8 mouse cellular contexts compared by ENCODE assay signal in the genomic region with DNA sequence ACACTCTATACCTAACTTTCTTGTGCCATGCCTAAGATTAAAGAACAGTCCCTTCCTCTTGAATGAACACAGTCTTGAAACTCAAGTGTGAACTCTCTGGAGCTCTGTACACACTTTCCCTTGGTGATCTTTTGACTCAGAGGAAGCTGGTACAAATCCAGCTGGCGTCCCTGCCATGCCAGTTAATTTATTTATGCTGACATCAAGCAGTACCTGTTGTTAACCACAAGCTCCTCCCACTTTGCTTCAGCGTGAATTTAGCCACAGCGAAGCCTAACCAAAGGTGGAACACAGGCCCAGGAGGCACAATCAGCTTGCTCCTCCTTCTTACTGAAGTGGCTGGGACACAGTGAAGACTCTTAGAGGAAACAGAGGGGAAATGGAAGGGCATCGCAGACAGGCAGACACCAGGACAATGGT. TPM values are rescaled to one million over a fixed set of nuclear protein-coding genes. Genes with fewer than 3 reads are reported as not detected.
DNase-seq lines count a peak whose midpoint lies in the region; ATAC-seq and TF ChIP-seq lines count a peak whose summit lies in the region.

No protein-coding gene starts in this region.

- no peak overlapping the region for H3K27ac ChIP-seq in heart, embryonic 16.5 days (ENCODE audit: low read length)
- H3K27ac ChIP-seq in heart, adult 2 months: no peak overlapping the region
- H3K27ac ChIP-seq in embryonic facial prominence, embryonic 11.5 days (replicated peaks; ENCODE audit: low read depth, low read length): no peak overlapping the region
- H3K27ac ChIP-seq in intestine, embryonic 14.5 days (ENCODE audit: low read depth): no peak overlapping the region
- no peak overlapping the region for H3K27ac ChIP-seq in liver, postnatal 0 days (ENCODE audit: low read depth)
- no peak overlapping the region for H3K27ac ChIP-seq in neural tube, embryonic 13.5 days (replicated peaks)

- H3K36me3 ChIP-seq in heart, embryonic 16.5 days (ENCODE audit: control insufficient read depth, insufficient read depth): no peaks in the 10 kb centered on the region
- no peaks in the 10 kb centered on the region for H3K36me3 ChIP-seq in heart, adult 2 months (ENCODE audit: control insufficient read depth, insufficient read depth, low read length)
- H3K36me3 ChIP-seq in embryonic facial prominence, embryonic 11.5 days (replicated peaks; ENCODE audit: control insufficient read depth, insufficient read depth, low read depth, low read length): no peaks in the 10 kb centered on the region
- H3K36me3 ChIP-seq in intestine, embryonic 14.5 days (ENCODE audit: control insufficient read depth, insufficient read depth, low read length): no peaks in the 10 kb centered on the region
- H3K36me3 ChIP-seq in liver, postnatal 0 days (replicated peaks; ENCODE audit: insufficient read depth, low read length): no peaks in the 10 kb centered on the region
- H3K36me3 ChIP-seq in neural tube, embryonic 13.5 days: no peaks in the 10 kb centered on the region

- ATAC-seq in heart, embryonic 16.5 days (replicated peaks; ENCODE audit: extremely low read depth, insufficient read depth, low FRiP score): peak; percentile 23; the same call in 1 of the 2 replicates
- ATAC-seq in embryonic facial prominence, embryonic 11.5 days (replicated peaks; ENCODE audit: insufficient number of reproducible peaks, low FRiP score, low TSS enrichment, low read depth): 0 out of 2 replicates have a peak, but pooled peaks have one; percentile 50
- ATAC-seq in intestine, embryonic 14.5 days (replicated peaks; ENCODE audit: low FRiP score, low TSS enrichment, low read depth): no peak
- ATAC-seq in liver, postnatal 0 days: no peak
- peak; percentile 56; the same call in 1 of the 2 replicates for ATAC-seq in neural tube, embryonic 13.5 days (ENCODE audit: low read depth)

- DNase-seq in heart, adult 2 months: no peak
- DNase-seq in embryonic facial prominence, embryonic 11.5 days (ENCODE audit: low spot score): no peak
- no peak for DNase-seq in intestine, embryonic 14.5 days (ENCODE audit: low spot score)
- DNase-seq in liver, postnatal 0 days: no peak
- DNase-seq in cerebellum, postnatal 36 days: no peak
- no peak for DNase-seq in left cerebral cortex, postnatal 10 days (ENCODE audit: extremely low spot score in 1 of 2, low spot score in 2 of 2)

- intact Hi-C loops in heart, adult 2 months (cut with DNase I): no loop called here
- intact Hi-C loops in left cerebral cortex, postnatal 10 days (cut with DNase I): no loop called here

- H3K9me3 ChIP-seq in heart, embryonic 16.5 days (replicated peaks; ENCODE audit: control insufficient read depth, low read length): no peaks in the 10 kb centered on the region
- no peaks in the 10 kb centered on the region for H3K9me3 ChIP-seq in embryonic facial prominence, embryonic 11.5 days (replicated peaks; ENCODE audit: control insufficient read depth, low read length)
- H3K9me3 ChIP-seq in intestine, embryonic 14.5 days (ENCODE audit: control insufficient read depth, low read length): no peaks in the 10 kb centered on the region
- H3K9me3 ChIP-seq in liver, postnatal 0 days (ENCODE audit: low read length): no peaks in the 10 kb centered on the region
- no peaks in the 10 kb centered on the region for H3K9me3 ChIP-seq in neural tube, embryonic 13.5 days

- no peak for TF ChIP-seq POLR2A in heart, adult 2 months (IDR thresholded peaks at IDR 0.05; ENCODE audit: insufficient read depth, low read depth, low read length)

- H3K9ac ChIP-seq in heart, embryonic 16.5 days (ENCODE audit: low read length): 0 out of 2 replicates have a peak overlapping the region, but pooled peaks have one; percentile 26
- H3K9ac ChIP-seq in heart, adult 2 months (ENCODE audit: low read depth, low read length): no peak overlapping the region
- no peak overlapping the region for H3K9ac ChIP-seq in embryonic facial prominence, embryonic 11.5 days (replicated peaks; ENCODE audit: low read length)
- no peak overlapping the region for H3K9ac ChIP-seq in intestine, embryonic 14.5 days (ENCODE audit: low read length)
- no peak overlapping the region for H3K9ac ChIP-seq in liver, postnatal 0 days (replicated peaks)
- 0 out of 2 replicates have a peak overlapping the region, but pooled peaks have one; percentile 26 for H3K9ac ChIP-seq in neural tube, embryonic 13.5 days

- no peak for TF ChIP-seq CTCF in heart, adult 2 months (IDR thresholded peaks at IDR 0.05)
- TF ChIP-seq CTCF in liver, postnatal 0 days (IDR thresholded peaks at IDR 0.05; ENCODE audit: low read depth): no peak

- H3K4me2 ChIP-seq in heart, embryonic 16.5 days (ENCODE audit: low read depth, low read length): peak overlapping the region; percentile 47
- no peak overlapping the region for H3K4me2 ChIP-seq in embryonic facial prominence, embryonic 11.5 days (ENCODE audit: low read depth, low read length)
- peak overlapping the region; percentile 18 for H3K4me2 ChIP-seq in intestine, embryonic 14.5 days (ENCODE audit: low read length)
- peak overlapping the region; percentile 49 for H3K4me2 ChIP-seq in liver, postnatal 0 days (ENCODE audit: low read depth, low read length)
- peak overlapping the region; percentile 33 for H3K4me2 ChIP-seq in neural tube, embryonic 13.5 days

- H3K27me3 ChIP-seq in heart, embryonic 16.5 days (ENCODE audit: control insufficient read depth, insufficient read depth, low read length): no peaks in the 10 kb centered on the region
- H3K27me3 ChIP-seq in heart, adult 2 months (ENCODE audit: control insufficient read depth, insufficient read depth, low read length): no peaks in the 10 kb centered on the region
- H3K27me3 ChIP-seq in embryonic facial prominence, embryonic 11.5 days (ENCODE audit: control insufficient read depth, insufficient read depth, low read length): no peaks in the 10 kb centered on the region
- no peaks in the 10 kb centered on the region for H3K27me3 ChIP-seq in intestine, embryonic 14.5 days (replicated peaks; ENCODE audit: control insufficient read depth, insufficient read depth, low read length)
- 0 out of 2 replicates have a peak, but pooled peaks cover 3% of the 10 kb centered on the region for H3K27me3 ChIP-seq in liver, postnatal 0 days (ENCODE audit: insufficient read depth, low read length)
- H3K27me3 ChIP-seq in neural tube, embryonic 13.5 days: no peaks in the 10 kb centered on the region

- no peaks in the 10 kb centered on the region for H3K79me2 ChIP-seq in heart, adult 2 months (replicated peaks; ENCODE audit: control insufficient read depth, insufficient read depth, low read length)

- H3K4me3 ChIP-seq in heart, embryonic 16.5 days (ENCODE audit: low read length): peak overlapping the region; percentile 1
- no peak overlapping the region for H3K4me3 ChIP-seq in heart, adult 2 months
- no peak overlapping the region for H3K4me3 ChIP-seq in embryonic facial prominence, embryonic 11.5 days (ENCODE audit: low read depth, low read length)
- no peak overlapping the region for H3K4me3 ChIP-seq in intestine, embryonic 14.5 days (ENCODE audit: low read depth, low read length)
- H3K4me3 ChIP-seq in liver, postnatal 0 days (ENCODE audit: low read depth, low read length): no peak overlapping the region
- H3K4me3 ChIP-seq in neural tube, embryonic 13.5 days: no peak overlapping the region

- TF ChIP-seq EP300 in heart, adult 2 months (IDR thresholded peaks at IDR 0.05; ENCODE audit: insufficient read depth, low read depth, low read length): no peak
- TF ChIP-seq EP300 in liver, postnatal 0 days (IDR thresholded peaks at IDR 0.05; ENCODE audit: low read depth): no peak

- H3K4me1 ChIP-seq in heart, embryonic 16.5 days (ENCODE audit: control insufficient read depth, insufficient read depth, low read length): no peaks in the 10 kb centered on the region
- H3K4me1 ChIP-seq in heart, adult 2 months (ENCODE audit: control insufficient read depth, insufficient read depth, low read length): no peaks in the 10 kb centered on the region
- H3K4me1 ChIP-seq in embryonic facial prominence, embryonic 11.5 days (ENCODE audit: control insufficient read depth, insufficient read depth, low read length): no peaks in the 10 kb centered on the region
- peaks cover 6% of the 10 kb centered on the region; the same call in 1 of the 2 replicates for H3K4me1 ChIP-seq in intestine, embryonic 14.5 days (replicated peaks; ENCODE audit: control insufficient read depth, insufficient read depth, low read length)
- peaks cover 3% of the 10 kb centered on the region; the same call in 1 of the 2 replicates for H3K4me1 ChIP-seq in liver, postnatal 0 days (ENCODE audit: insufficient read depth)
- H3K4me1 ChIP-seq in neural tube, embryonic 13.5 days (replicated peaks): peaks cover 9% of the 10 kb centered on the region; the same call in 1 of the 2 replicates

- 14% methylated on average over 4 of the region's 4 CpGs for whole genome bisulfite sequencing in heart, embryonic 16.5 days
- 22% methylated on average over 4 of the region's 4 CpGs for WGBS in heart, adult 2 months
- 10% methylated on average over 4 of the region's 4 CpGs for WGBS in embryonic facial prominence, embryonic 11.5 days
- 19% methylated on average over 4 of the region's 4 CpGs for WGBS in intestine, embryonic 14.5 days
- 12% methylated on average over 4 of the region's 4 CpGs for WGBS in liver, postnatal 0 days (ENCODE audit: insufficient replicate concordance)
- 11% methylated on average over 4 of the region's 4 CpGs for WGBS in neural tube, embryonic 13.5 days

RNA-seq across cellular contexts. Expression of a gene that starts 20.7 kb away (rescaled TPM):
- not detected in 2 replicates for polyA plus RNA-seq in heart, embryonic 16.5 days (2015; fragmentation: Nextera tagmentation; extraction: Ambion mirVana)
- total RNA-seq in heart, adult 2 months (2021): not detected
- polyA plus RNA-seq in heart, adult 2 months (2012; rRNA removed): not detected in 2 replicates
- polyA plus RNA-seq in embryonic facial prominence, embryonic 11.5 days (2014; fragmentation: Nextera tagmentation; extraction: Ambion mirVana): 0.17 TPM in 1 of 2 replicates, not detected in the other
- 0.12 TPM in 1 of 2 replicates, not detected in the other for polyA plus RNA-seq in intestine, embryonic 14.5 days (2014; fragmentation: Nextera tagmentation; extraction: Ambion mirVana)
- 0.06 TPM in 1 of 2 replicates, not detected in the other for polyA plus RNA-seq in liver, postnatal 0 days (2015; fragmentation: Nextera tagmentation; extraction: Ambion mirVana)
- 0.45 TPM in 2 replicates for polyA plus RNA-seq in neural tube, embryonic 13.5 days (2015; fragmentation: Nextera tagmentation; extraction: Ambion mirVana)
- not detected for total RNA-seq in left cerebral cortex, postnatal 10 days (2021)

RNA-seq across cellular contexts. Expression of a gene that starts 27.2 kb away (rescaled TPM):
- 28.2 and 32.0 TPM in 2 replicates for polyA plus RNA-seq in heart, embryonic 16.5 days (2015; fragmentation: Nextera tagmentation; extraction: Ambion mirVana)
- 10 to 100 TPM; 20.5 to 22.4 TPM for total RNA-seq in heart, adult 2 months (2021)
- polyA plus RNA-seq in heart, adult 2 months (2012; rRNA removed): 113 and 156 TPM in 2 replicates
- polyA plus RNA-seq in embryonic facial prominence, embryonic 11.5 days (2014; fragmentation: Nextera tagmentation; extraction: Ambion mirVana): 0.60 and 1.9 TPM in 2 replicates
- 2.0 and 4.6 TPM in 2 replicates for polyA plus RNA-seq in intestine, embryonic 14.5 days (2014; fragmentation: Nextera tagmentation; extraction: Ambion mirVana)
- 0.55 and 2.5 TPM in 2 replicates for polyA plus RNA-seq in liver, postnatal 0 days (2015; fragmentation: Nextera tagmentation; extraction: Ambion mirVana)
- 2.8 and 4.0 TPM in 2 replicates for polyA plus RNA-seq in neural tube, embryonic 13.5 days (2015; fragmentation: Nextera tagmentation; extraction: Ambion mirVana)
- 1 to 10 TPM in 1 of 2 experiments, under 1 TPM in 1; 0.99 to 2.0 TPM for total RNA-seq in left cerebral cortex, postnatal 10 days (2021)

RNA-seq across cellular contexts. Expression of a gene that starts 34.3 kb away (rescaled TPM):
- polyA plus RNA-seq in heart, embryonic 16.5 days (2015; fragmentation: Nextera tagmentation; extraction: Ambion mirVana): 1.6 and 2.4 TPM in 2 replicates
- total RNA-seq in heart, adult 2 months (2021): not detected
- polyA plus RNA-seq in heart, adult 2 months (2012; rRNA removed): 0.04 and 0.12 TPM in 2 replicates
- 50.8 and 62.3 TPM in 2 replicates for polyA plus RNA-seq in embryonic facial prominence, embryonic 11.5 days (2014; fragmentation: Nextera tagmentation; extraction: Ambion mirVana)
- 13.1 and 16.7 TPM in 2 replicates for polyA plus RNA-seq in intestine, embryonic 14.5 days (2014; fragmentation: Nextera tagmentation; extraction: Ambion mirVana)
- 0.34 TPM in 1 of 2 replicates, not detected in the other for polyA plus RNA-seq in liver, postnatal 0 days (2015; fragmentation: Nextera tagmentation; extraction: Ambion mirVana)
- polyA plus RNA-seq in neural tube, embryonic 13.5 days (2015; fragmentation: Nextera tagmentation; extraction: Ambion mirVana): 90.9 and 95.0 TPM in 2 replicates
- 100 to 1,000 TPM; 249 to 260 TPM for total RNA-seq in left cerebral cortex, postnatal 10 days (2021)

Comparison
In these comparisons a context has a peak if more than half of its experiments do, and no peak if none do; other contexts are left out.
1. H3K9ac ChIP-seq: peak in heart, embryonic 16.5 days (single experiment) and neural tube, embryonic 13.5 days (single experiment); none in heart, adult 2 months (single experiment), embryonic facial prominence, embryonic 11.5 days (single experiment), intestine, embryonic 14.5 days (single experiment) and liver, postnatal 0 days (single experiment).
2. ATAC-seq: peak in heart, embryonic 16.5 days (single experiment), embryonic facial prominence, embryonic 11.5 days (single experiment) and neural tube, embryonic 13.5 days (single experiment); none in intestine, embryonic 14.5 days (single experiment) and liver, postnatal 0 days (single experiment).